Mouse (Mus musculus) spleen, postnatal 4 days (tissue): ENCODE results near the gene D630045J12Rik.

ENCODE experiments used
- DNase-seq, 2 experiments: peaks; one replicate each; pipeline ENCODE4 v3.0.0; 2022; ENCODE audit warnings: low spot score in 2 of 2

D630045J12Rik gene

DNA sequence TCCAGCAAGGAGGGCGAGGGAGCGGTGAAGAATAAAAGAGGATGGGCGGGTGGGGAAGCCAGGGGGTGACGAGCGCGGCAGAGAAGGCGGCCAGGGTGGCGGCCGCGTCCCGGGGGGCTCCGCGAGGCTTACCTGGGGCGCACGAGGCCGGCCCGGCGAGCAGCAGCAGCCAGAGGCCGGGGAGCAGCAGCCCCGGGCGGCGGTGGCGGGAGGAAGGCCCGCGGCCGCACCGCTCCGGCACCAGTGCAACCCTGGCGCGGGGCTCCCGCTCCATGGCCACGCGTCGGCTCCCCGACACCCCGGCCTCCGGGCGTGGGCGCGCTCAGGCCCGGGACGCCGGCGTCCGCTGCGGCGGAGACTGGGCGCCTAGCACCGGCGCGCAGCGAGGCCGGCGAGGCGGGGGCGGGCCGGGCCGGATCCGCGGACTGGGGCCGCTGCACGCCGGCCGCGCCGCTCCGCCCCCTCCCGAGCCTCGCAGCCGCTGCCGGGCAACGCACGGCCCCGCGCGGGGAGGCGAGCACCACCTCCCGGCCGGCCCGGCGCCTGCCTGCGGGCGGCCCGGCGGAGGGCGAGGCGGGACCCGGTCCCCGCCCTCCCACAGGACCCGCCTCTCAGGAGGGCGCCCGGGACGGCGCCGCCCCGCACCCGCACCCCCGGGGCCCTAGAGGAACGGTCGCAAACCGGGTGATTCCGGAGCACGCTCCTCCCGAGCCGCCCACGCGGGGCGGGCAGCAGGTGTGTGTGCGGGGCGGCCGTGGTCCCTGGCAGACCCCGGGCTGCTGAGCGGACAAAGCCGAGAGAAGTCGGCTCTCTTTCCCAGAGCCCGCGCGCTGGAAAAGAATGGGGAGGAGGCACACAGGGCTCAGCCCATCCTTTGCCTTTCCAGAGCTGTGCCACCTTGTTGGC lies at the start of gene D630045J12Rik:
Gene D630045J12Rik (minus strand): TSS at position 274 of the 906 bp plus-strand sequence.
- peak; percentile 56 to 78 for DNase-seq

DNA sequence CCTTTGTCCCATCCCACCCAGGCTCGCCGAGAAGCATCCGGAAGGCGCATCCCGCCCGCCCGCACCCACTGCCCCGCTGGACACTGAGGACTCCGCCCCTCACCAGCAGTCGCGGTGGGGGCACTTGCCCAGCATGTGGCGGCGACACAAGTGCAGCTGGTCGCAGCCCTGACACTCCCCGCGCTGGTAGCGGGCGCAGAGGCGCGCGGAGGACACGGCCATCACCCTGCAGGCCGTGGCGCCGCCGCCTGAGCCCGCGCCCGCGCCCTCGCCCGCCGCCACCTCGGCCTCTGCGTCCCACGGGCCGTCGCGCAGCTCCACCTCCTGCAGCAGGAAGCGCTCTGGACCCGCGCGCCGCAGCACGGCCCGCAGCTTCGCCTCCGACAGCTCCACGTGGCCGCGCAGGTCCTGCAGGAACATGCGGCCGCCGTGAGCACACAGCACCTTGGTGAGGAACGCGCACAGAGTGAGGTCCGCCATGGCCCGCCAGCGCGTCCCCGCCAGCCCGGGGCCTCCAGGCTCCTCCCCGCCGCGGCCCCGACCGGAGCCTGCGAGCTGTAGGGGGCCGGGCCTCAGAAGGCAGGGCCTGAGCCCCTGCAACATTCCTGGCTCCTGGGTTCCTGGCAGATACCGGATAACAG lies 45.1 kb upstream of the D630045J12Rik start, which contains the start of gene Zc3hav1l:
Gene Zc3hav1l (minus strand): TSS at position 499 of the 641 bp plus-strand sequence.
- DNase-seq = peak; percentile 46 to 81

DNA sequence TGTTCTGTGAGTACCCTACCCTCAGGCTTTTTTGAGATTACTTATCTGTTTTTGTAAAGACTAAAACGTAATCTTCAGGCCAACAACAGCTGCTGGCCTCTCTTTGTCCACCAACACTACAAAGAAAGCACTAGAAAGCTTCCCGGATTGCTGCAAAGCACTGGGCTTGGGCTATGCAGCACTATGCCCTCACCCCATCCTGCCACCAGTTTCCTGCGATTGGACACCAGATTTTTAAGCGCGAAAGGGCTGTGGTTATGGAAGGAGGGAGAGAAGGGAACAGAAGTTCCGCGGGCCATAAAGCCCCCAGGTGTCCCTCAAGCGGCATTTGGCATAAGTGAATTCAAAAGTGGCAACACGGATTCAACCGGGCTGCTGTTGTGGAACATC lies 44.4 kb upstream of the D630045J12Rik start:
- no peak for DNase-seq

DNA sequence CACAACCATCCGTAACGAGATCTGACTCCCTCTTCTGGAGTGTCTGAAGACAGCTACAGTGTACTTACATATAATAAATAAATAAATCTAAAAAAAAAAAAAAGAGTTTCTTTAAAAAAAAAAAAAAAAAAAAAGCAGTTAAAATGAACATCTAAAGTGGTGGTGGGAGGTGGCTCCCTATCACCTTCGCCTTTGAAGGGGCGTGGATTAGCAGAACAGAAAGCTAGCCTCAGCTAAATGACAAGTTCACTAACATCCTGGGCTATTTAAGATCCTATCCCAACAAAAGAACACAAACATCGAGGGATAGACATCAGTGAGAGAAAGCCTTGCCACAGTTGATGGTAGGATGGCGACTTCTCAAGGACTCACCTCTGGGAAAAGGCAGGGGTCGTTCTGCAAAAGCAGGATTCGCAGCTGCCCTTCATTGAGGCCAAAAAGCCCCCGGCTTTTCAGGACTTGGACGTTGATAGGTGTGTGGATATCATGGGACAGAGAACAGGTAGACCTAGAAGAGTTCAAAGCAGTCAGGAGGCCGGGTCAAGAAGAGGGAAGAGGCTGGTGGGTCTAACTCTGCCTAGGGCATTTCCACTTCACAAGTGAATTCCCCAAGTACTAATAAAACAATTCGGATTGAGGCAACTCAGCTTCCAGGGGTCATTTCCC lies 43.9 kb upstream of the D630045J12Rik start:
- DNase-seq = no peak

DNA sequence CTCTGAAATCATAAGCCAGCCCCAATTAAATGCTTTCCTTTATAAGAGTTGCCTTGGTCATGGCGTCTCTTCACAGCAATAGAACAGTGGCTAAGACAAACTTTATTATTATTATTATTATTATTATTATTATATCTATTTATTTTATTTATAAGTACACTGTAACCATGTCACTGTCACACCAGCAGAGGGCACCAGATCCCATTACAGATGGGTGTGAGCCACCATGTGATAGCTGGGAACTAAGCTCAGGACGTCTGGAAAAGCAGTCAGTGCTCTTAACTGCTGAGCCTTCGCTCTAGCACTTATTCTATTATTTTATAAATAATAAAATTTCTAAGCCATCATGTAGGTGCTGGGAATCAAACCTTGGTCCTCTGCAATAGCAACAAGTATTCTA lies 39.9 kb upstream of the D630045J12Rik start:
- DNase-seq = no peak

DNA sequence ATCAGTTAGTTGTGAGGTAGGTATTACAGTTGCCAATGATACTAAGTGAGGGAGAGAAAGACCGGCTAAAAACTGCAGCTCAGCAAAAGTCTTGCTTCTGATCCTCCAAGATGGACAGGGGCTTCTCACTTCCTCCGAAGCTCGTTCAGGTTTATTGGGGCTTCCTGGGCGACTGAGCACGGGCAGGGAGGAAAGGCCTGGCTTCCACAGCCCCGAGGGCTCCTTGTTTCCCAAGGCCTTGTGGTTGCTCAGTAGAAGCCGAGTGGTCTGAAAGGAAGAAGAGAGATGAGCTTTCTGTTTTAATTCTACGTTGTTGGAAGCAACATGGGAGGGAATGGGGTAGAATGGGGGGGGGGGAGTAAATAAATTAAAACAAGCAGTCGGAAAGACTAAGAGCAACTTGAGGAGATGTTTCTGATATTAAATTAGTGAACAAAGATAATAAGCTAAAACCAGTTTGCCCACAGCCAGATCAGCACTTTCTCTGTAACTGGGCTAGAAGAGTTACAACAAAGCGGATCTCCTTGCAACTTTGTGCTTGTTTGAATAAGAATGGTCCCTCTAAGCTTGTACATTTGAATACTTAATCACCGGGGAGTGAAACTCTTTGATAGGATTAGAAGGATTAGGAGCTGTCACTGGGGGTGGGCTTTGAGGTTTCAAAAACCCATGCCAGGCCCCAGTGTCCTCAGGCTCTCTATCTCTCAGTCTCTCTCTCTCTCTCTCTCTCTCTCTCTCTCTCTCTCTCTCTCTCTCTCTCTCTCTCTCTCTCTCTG lies 39.2 kb upstream of the D630045J12Rik start:
- DNase-seq = no peak

DNA sequence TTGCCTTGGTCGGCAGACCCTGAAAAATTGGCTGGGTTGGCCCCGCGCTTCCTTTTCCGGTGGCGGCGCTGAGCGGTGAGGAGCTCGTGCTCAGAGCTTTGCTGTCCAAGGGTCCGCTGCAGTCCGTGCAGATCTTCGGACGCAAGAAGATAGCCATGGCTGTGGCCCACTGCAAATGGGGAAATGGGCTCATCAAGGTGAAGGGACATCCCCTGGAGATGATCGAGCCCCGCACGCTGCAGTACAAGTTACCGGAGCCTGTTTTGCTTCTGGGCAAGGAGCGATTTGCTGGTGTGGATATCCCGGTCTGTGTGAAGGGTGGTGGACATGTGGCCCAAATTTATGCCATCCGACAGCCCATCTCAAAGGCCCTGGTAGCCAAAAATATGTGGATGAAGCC lies 30.6 kb upstream of the D630045J12Rik start:
- DNase-seq = no peak

DNA sequence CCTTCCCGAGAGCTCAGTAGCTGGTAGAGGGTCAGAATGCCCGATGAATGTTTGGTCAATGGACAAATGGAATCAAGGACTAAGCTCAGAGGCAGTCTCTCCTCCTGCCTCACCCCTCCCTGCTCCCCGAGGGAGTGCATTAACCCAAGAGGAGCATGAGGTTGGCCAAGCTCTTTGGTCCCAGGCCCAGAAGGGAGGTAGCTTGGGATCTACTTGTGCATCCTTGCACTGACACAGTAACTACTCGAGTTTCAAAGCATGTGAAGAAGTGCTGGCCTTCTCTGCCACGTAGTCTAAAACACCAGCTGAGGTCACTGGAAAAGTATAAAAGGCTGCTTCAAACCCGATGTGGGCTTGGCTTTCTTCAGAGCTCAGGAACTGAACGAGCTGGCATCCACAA lies 10.7 kb upstream of the D630045J12Rik start:
- no peak for DNase-seq

DNA sequence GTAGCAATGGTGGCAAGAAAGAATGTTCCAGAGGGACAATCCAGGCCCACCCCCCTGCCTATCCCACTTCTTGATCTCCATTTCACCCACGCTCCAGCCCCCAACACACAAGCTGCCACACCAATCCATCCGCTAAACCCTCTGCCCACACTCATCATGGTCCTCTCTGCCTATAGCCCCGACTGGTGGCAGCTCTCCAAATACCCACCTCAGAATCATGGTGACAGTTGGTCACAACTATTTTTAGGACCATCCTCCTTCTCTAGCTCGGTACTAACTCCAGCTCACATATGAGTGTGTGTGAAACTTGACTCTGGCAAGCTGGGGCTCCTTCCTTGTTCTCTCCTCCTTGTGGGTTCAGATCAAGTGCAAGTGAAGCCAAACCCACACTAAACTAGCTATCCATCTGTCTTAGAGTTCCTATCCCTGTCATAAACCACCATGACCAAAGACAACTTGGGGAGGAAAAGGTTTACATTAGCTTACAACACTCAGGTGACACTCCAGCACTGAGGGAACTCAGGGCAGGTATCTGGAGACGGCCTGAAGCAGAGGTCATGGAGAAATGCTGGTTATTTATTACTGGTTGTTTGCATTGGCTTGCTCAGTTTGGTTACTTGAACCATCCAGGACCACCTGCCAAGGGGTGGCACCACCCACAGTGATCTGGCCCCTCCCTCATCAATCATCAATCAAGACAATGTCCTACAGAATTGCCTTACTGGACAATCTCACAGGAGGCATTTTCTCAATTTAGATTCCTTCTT lies 9.8 kb upstream of the D630045J12Rik start:
- DNase-seq = no peak

DNA sequence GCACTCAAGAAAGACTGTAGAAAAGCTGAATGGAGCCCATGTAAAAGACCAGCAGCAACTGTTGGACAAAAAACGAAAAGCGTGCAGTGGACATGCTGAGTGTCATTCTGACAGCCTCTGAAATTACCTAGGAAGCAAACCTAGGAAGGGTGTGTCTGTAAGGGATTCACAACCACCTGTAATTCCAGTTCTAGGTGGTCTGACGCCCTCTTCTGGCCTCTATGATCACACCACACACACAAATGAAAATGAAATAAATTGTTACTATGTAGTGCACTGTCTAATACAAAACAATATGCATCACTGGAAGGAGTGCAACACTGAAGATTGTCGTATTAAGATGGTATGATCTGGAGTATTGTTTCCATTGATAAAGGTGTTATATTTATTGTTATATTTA lies 8.1 kb upstream of the D630045J12Rik start:
- no peak for DNase-seq

DNA sequence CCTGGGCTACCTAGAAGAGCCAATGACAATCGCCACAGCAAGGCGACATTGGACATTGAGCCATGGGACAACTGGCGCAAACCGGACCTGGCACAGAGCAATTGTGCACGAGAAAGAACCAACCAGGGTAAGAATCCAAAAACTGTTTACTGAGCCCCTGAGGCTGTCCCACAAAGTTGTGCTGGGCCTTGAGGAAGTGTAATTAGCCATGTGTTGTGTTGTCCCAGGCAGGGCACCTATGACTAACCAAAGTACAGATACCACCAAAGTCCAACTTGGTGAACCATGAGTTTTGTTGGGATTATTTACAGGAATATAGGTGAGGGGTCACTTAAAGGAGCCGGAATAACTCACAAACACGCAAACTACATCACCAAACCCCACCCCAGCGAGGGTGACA lies 3.7 kb upstream of the D630045J12Rik start:
- no peak for DNase-seq

DNA sequence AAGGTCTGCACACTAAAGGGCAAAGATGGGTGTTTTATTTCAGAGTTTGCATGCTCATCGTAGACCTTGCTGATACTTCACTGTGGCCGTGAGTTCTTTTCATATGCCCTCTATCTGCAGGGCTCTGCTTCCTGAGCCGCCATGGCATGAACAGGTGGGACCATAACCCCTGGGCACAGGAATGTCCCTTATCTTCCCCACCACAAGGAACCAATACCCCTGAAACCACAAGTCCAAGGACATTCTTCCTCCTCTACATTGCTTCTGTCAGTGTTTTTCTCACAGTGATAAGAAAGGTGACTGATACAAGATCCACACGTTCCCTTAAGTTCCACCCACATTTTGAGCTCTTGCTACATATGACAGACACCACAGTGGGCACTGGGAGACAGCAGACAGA lies 3.0 kb upstream of the D630045J12Rik start:
- DNase-seq = no peak

DNA sequence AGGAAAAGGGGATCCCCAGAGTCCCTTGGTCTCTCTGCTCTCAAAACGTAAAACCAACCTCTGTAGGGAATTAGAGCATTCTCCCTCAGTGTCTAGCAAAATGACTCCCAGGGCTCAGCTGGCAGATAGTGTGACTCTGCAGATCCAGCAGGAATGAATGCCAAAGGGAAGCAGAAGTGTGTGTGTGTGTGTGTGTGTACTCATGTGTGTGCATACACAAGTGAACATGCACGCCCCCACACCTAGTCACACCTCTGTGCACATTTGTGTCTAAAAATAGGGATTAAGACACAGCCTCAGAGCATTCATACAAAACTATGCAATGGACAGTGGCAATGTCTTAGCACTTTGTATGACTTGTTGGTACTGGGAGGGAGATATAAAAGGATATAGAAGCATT lies 2.0 kb upstream of the D630045J12Rik start:
- no peak for DNase-seq

DNA sequence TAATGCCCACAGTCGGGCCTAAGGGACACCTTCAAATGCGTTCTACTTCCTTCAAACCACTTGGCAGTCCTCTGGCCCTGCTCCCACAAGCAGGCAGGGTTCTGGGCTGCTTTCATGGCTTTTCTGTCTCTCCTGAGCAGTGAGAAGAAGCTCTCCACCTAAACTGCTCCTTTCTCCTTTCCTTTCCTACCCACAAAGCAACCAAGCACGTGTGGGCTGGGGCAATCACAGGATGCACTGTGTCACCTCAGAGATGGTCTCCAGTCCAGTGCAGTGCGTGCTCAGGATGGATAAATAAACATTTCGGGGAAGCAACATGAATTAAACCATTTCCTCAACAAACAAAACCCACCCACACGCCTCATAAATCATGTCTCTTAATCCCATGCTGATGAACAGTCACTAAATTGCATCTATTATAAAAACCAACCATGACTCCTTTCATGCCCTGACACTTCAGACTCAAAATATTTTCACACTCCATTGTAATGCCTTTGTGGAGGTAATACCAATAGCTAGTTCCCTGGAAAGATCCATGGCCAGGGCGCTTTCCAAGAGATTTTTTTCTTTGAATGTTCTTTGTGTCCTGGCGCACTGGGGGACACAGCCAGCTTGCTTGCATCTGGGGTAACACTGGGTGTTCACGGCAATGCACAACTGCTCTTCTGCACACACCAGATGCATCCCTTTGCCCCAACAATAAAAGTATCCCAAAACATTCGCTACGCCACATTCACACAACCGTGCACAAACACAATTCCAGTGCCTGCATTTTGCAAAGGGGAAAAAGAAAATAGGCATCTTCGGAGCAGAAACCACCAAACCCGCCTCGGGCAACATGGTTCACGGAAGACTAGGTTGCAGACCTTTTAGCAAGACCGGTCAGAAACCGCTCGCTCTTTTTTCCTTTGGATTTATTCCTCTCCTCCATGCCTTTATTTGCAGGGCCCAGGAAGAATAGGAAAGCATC lies 758 bp downstream of the D630045J12Rik start:
- no peak for DNase-seq

DNA sequence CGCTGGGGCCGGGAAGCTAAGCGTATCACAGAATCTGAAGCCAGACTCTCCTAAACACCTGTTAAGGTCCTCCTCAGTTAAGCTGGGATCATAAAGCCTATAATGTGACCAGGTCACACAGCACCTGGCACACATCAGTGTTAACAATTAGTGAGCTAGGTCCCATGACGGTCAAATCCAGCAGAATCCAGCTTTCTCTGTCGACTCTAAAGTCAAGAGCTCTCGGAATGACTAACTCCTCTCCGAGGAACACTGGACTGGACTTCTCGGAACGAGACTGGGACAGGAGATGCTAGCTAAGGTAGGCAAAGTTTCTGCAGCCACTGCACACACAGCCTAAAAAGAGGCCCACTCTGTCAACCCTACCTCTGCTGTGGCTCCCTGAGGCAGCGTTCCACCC lies 1.7 kb downstream of the D630045J12Rik start:
- DNase-seq = no peak

DNA sequence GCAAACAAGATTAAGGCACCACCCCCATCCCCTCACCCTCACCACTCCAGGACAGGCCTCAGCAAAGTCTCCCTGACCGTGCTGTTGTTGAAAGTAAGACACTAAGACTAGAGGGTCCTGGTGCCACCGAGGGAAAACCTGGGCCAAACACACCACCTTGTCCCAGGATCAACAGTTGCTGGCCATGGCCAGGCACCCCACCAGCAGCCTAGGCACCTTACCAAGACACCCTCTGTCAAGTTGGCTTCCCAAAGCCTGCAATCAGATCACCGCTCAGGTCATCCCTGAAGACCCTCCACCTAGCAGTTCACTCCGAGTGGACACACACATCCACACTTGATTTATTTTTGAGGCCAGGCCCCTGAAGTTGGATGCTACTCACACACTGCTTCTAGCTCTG lies 2.3 kb downstream of the D630045J12Rik start:
- no peak for DNase-seq

DNA sequence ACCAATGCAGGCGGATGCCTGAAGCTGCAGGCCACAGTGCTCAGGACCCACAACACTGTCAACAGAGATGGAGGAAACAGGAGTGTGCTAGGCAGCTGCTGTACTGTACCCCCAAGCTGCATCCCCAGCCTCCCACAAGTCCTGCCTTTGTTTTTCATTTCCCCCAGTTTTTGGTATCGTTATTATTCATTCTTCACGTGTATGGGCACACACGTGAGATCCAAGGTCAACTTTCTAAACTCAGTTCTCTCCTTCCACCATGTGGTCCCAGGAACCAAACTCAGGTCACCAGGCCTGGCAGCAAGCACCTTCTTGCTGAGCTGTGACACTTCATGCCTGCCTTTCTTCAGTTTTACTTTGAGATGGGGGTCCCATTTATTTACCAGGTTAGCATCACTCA lies 6.4 kb downstream of the D630045J12Rik start:
- no peak for DNase-seq

DNA sequence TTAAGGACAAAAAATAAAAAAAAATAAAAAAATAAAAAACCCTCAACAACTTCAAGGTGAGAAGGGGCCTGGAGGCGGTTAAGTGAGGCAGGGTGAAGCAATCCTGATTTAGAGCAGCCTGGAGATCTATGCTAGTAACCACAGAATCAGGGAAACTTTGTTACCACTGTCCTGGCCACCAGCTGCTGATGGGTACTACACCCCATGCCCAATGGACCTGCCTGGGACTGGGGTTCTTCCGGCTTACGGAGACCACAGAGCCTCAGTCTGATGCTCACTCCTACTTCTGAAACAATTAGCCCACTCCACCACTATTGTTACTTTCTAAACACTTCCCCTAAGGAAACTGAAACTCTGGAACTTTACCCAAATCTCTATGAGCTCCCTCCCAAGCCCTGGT lies 9.0 kb downstream of the D630045J12Rik start:
- no peak for DNase-seq

DNA sequence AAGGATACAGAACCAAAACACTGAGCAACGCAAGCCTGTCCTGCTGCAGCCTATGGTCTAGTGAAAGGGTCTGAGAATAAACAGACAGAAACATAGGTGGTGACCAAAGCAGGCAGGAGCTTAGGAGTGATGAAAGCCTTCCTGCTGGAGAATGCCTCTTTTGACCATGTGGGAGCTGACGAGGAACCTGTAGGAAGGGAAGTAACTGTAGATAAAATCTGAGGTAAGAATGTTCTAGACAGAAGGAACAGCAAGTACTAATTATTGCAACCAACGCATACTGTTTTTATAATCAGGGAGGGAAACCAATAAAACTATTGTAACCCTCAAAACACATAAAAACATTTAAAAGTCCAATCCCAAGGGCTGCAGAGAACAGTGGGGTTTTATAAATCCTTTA lies 9.6 kb downstream of the D630045J12Rik start:
- DNase-seq = no peak

DNA sequence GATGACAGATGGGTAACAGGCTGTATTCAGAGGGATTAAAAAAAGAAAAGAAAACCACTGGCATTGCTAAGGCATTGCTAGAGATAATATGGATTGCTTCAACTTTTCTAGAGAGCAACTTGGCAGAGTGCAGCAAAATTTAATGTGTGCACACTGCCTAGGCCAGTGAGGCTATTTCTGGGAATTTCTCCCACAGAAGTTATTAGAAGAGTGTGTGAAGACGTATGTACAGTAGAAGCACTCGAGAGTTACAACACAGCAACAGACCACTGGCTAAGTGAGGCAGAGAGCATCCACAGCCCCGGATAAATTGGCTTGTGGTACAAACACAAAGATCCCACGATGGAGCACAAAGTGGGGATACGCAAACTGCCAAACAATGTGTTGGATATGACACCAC lies 11.0 kb downstream of the D630045J12Rik start:
- DNase-seq = no peak
